Mouse (Mus musculus): ENCODE measurements at regions not wholly inside any gene's neighbourhood (a gene's known extent, or its start where the extent isn't known, plus 50 kb on each side); places are given as distances from the start of the nearest gene placed in this dataset.

GRCm38 (mm10) chr13:53726031-53726430 is 253.2 kb upstream of the Msx2 start:
- 78% methylated on average over 4 of the region's 4 CpGs for WGBS
- TF ChIP-seq POLR2A (IDR thresholded peaks at IDR 0.05; ENCODE audit: low read depth, low read length) (no peak), CTCF (IDR thresholded peaks at IDR 0.05; ENCODE audit: extremely low read depth, insufficient read depth, insufficient read length, insufficient replicate concordance) (no peak)
- Histone ChIP-seq H3K27ac (ENCODE audit: insufficient read depth, low read length) (no peak overlapping the region), H3K4me3 (ENCODE audit: extremely low read depth, insufficient read depth, insufficient read length) (no peak overlapping the region), H3K36me3 (ENCODE audit: control insufficient read depth, insufficient read depth, low read length) (no peaks in the 10 kb centered on the region), H3K4me1 (ENCODE audit: control insufficient read depth, insufficient read depth, insufficient read length) (no peaks in the 10 kb centered on the region), H3K27me3 (ENCODE audit: control insufficient read depth, insufficient read depth, low read length) (no peaks in the 10 kb centered on the region)
- no peak for DNase-seq (ENCODE audit: low read depth in 1 of 2, low spot score in 2 of 2)

- Histone ChIP-seq H3K27me3 (ENCODE audit: control insufficient read depth, insufficient read depth, low read length) (no peaks in the 10 kb centered on the region), H3K4me3 (ENCODE audit: extremely low read depth, insufficient read depth, insufficient read length) (no peak overlapping the region), H3K4me1 (ENCODE audit: control insufficient read depth, insufficient read depth, insufficient read length) (no peaks in the 10 kb centered on the region), H3K27ac (ENCODE audit: insufficient read depth, low read length) (no peak overlapping the region), H3K36me3 (ENCODE audit: control insufficient read depth, insufficient read depth, low read length) (no peaks in the 10 kb centered on the region)
- WGBS, result 76% methylated on average over 6 of the region's 6 CpGs
- TF ChIP-seq CTCF (IDR thresholded peaks at IDR 0.05; ENCODE audit: extremely low read depth, insufficient read depth, insufficient read length, insufficient replicate concordance), result no peak
- TF ChIP-seq POLR2A (IDR thresholded peaks at IDR 0.05; ENCODE audit: low read depth, low read length), result no peak
- DNase-seq (ENCODE audit: low read depth in 1 of 2, low spot score in 2 of 2), result no peak
These were observed 250.0 kb upstream of the Msx2 start for GRCm38 (mm10) chr13:53722881-53723280.

- Histone ChIP-seq H3K4me1 (ENCODE audit: control insufficient read depth, insufficient read depth, insufficient read length) (no peaks in the 10 kb centered on the region), H3K27ac (ENCODE audit: insufficient read depth, low read length) (no peak overlapping the region), H3K36me3 (ENCODE audit: control insufficient read depth, insufficient read depth, low read length) (no peaks in the 10 kb centered on the region), H3K27me3 (ENCODE audit: control insufficient read depth, insufficient read depth, low read length) (no peaks in the 10 kb centered on the region), H3K4me3 (ENCODE audit: extremely low read depth, insufficient read depth, insufficient read length) (no peak overlapping the region)
- WGBS, result 77% methylated on average over 9 of the region's 9 CpGs
- no peak for TF ChIP-seq CTCF (IDR thresholded peaks at IDR 0.05; ENCODE audit: extremely low read depth, insufficient read depth, insufficient read length, insufficient replicate concordance)
- TF ChIP-seq POLR2A (IDR thresholded peaks at IDR 0.05; ENCODE audit: low read depth, low read length), result no peak
- no peak for DNase-seq (ENCODE audit: low read depth in 1 of 2, low spot score in 2 of 2)
These were observed 248.2 kb upstream of the Msx2 start for GRCm38 (mm10) chr13:53721038-53721463.

- Histone ChIP-seq H3K4me3 (ENCODE audit: extremely low read depth, insufficient read depth, insufficient read length) (no peak overlapping the region), H3K27me3 (ENCODE audit: control insufficient read depth, insufficient read depth, low read length) (no peaks in the 10 kb centered on the region), H3K36me3 (ENCODE audit: control insufficient read depth, insufficient read depth, low read length) (no peaks in the 10 kb centered on the region), H3K4me1 (ENCODE audit: control insufficient read depth, insufficient read depth, insufficient read length) (no peaks in the 10 kb centered on the region), H3K27ac (ENCODE audit: insufficient read depth, low read length) (no peak overlapping the region)
- TF ChIP-seq CTCF (IDR thresholded peaks at IDR 0.05; ENCODE audit: extremely low read depth, insufficient read depth, insufficient read length, insufficient replicate concordance) (no peak), POLR2A (IDR thresholded peaks at IDR 0.05; ENCODE audit: low read depth, low read length) (no peak)
- no peak for DNase-seq (ENCODE audit: low read depth in 1 of 2, low spot score in 2 of 2)
- WGBS, result 79% methylated on average over 4 of the region's 4 CpGs
These were observed 244.7 kb upstream of the Msx2 start for GRCm38 (mm10) chr13:53717582-53717981.

DNA sequence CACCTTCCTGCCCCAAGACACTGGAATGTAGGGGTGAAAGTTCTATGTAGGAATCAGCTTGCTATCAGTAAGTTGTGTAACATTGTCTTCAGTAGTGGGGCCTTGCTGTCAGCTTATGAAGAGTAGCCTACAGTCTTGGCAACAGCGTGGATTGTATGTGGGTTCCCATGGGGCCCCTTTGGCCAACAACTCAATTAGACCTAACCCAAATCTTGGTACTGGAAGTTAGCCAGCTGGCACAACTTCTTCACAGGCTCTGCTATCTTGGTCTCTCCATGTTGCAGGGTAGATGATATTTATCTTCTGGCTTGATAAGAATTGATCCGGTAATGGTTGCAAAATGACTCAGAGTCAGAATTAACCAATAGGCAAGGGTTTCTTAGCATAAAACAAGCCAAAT is 244.2 kb upstream of the Msx2 start:
- TF ChIP-seq POLR2A (IDR thresholded peaks at IDR 0.05; ENCODE audit: low read depth, low read length) (no peak), CTCF (IDR thresholded peaks at IDR 0.05; ENCODE audit: extremely low read depth, insufficient read depth, insufficient read length, insufficient replicate concordance) (no peak)
- 94% methylated on average over 2 of the region's 2 CpGs for WGBS
- Histone ChIP-seq H3K27me3 (ENCODE audit: control insufficient read depth, insufficient read depth, low read length) (no peaks in the 10 kb centered on the region), H3K4me1 (ENCODE audit: control insufficient read depth, insufficient read depth, insufficient read length) (no peaks in the 10 kb centered on the region), H3K4me3 (ENCODE audit: extremely low read depth, insufficient read depth, insufficient read length) (no peak overlapping the region), H3K27ac (ENCODE audit: insufficient read depth, low read length) (no peak overlapping the region), H3K36me3 (ENCODE audit: control insufficient read depth, insufficient read depth, low read length) (no peaks in the 10 kb centered on the region)
- DNase-seq (ENCODE audit: low read depth in 1 of 2, low spot score in 2 of 2), result no peak

- no peak for DNase-seq (ENCODE audit: low read depth in 1 of 2, low spot score in 2 of 2)
- Histone ChIP-seq H3K4me3 (ENCODE audit: extremely low read depth, insufficient read depth, insufficient read length) (no peak overlapping the region), H3K27me3 (ENCODE audit: control insufficient read depth, insufficient read depth, low read length) (no peaks in the 10 kb centered on the region), H3K27ac (ENCODE audit: insufficient read depth, low read length) (no peak overlapping the region), H3K4me1 (ENCODE audit: control insufficient read depth, insufficient read depth, insufficient read length) (no peaks in the 10 kb centered on the region), H3K36me3 (ENCODE audit: control insufficient read depth, insufficient read depth, low read length) (no peaks in the 10 kb centered on the region)
- TF ChIP-seq CTCF (IDR thresholded peaks at IDR 0.05; ENCODE audit: extremely low read depth, insufficient read depth, insufficient read length, insufficient replicate concordance), result no peak
- TF ChIP-seq POLR2A (IDR thresholded peaks at IDR 0.05; ENCODE audit: low read depth, low read length), result no peak
- 88% methylated on average over 10 of the region's 10 CpGs for WGBS
These were observed 236.2 kb upstream of the Msx2 start for GRCm38 (mm10) chr13:53709062-53709461.

GRCm38 (mm10) chr13:53707548-53707947 is 234.7 kb upstream of the Msx2 start:
- no peak for DNase-seq (ENCODE audit: low read depth in 1 of 2, low spot score in 2 of 2)
- Histone ChIP-seq H3K4me3 (ENCODE audit: extremely low read depth, insufficient read depth, insufficient read length) (no peak overlapping the region), H3K27ac (ENCODE audit: insufficient read depth, low read length) (no peak overlapping the region), H3K36me3 (ENCODE audit: control insufficient read depth, insufficient read depth, low read length) (no peaks in the 10 kb centered on the region), H3K27me3 (ENCODE audit: control insufficient read depth, insufficient read depth, low read length) (no peaks in the 10 kb centered on the region), H3K4me1 (ENCODE audit: control insufficient read depth, insufficient read depth, insufficient read length) (no peaks in the 10 kb centered on the region)
- 90% methylated on average over 17 of the region's 17 CpGs for WGBS
- TF ChIP-seq CTCF (IDR thresholded peaks at IDR 0.05; ENCODE audit: extremely low read depth, insufficient read depth, insufficient read length, insufficient replicate concordance), result no peak
- TF ChIP-seq POLR2A (IDR thresholded peaks at IDR 0.05; ENCODE audit: low read depth, low read length), result no peak

All from spleen, adult 2 months (tissue).